Mouse (Mus musculus) right cerebral cortex, postnatal 25 days (tissue): ENCODE measurements around the gene Bpifa6.

Experiments
- DNase-seq: peaks from one replicate; pipeline ENCODE4 v3.0.0; 2022

The Bpifa6 gene

GRCm38 (mm10) chr2:154044743-154045142, 70.0 kb downstream of the Bpifa6 start:
- DNase-seq: no peak
